Mouse (Mus musculus): ENCODE results near the gene Banp. TPM values are rescaled to one million over a fixed set of nuclear protein-coding genes. Genes with fewer than 3 reads are reported as not detected.

Gene Banp
- total and polyA plus RNA-seq, 3 experiments, result 19.2 to 28.4 TPM; not detected in 1

DNA sequence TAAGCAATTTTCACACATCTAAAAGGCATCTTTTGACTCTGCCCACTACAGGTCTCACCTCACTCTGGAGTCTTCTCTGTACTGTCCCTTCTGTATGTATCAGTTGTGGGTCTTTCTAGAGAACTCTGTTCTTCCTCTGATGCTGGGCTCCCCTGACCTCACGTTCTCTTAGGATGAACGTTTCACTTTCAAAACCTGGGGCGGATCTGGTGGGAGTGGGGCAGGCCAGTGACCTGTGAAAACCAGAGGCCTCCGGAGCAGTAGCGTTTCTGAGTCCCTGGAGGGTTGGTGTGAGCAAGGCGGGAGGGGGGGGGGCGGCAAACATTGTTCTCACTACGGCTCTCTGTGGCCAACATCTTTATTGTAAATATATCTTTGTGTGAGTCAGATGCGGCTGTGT, 109.0 kb downstream of the Banp start:
- H3K4me3 ChIP-seq (ENCODE audit: control insufficient read depth in 1 of 2, insufficient read depth in 1 of 2, low read depth in 2 of 2, low read length in 2 of 2), result no peak overlapping the region
- no peak overlapping the region for H3K9ac ChIP-seq (ENCODE audit: control insufficient read depth, low read depth, low read length, poor library complexity, severe bottlenecking)
- no peaks in the 10 kb centered on the region for H3K9me3 ChIP-seq (replicated peaks; ENCODE audit: insufficient read depth, low read length)
- H3K79me2 ChIP-seq (ENCODE audit: control insufficient read depth, insufficient read depth, low read length, poor library complexity), result no peaks in the 10 kb centered on the region
- H3K36me3 ChIP-seq (ENCODE audit: control insufficient read depth in 1 of 2, insufficient read depth in 2 of 2, low read length in 2 of 2), result no peaks in the 10 kb centered on the region
- no peak for TF ChIP-seq GABPA (IDR thresholded peaks at IDR 0.05; ENCODE audit: low read depth, low read length)
- TF ChIP-seq TBP (IDR thresholded peaks at IDR 0.05; ENCODE audit: low read depth, low read length), result no peak
- no peak for TF ChIP-seq EP300 (IDR thresholded peaks at IDR 0.05; ENCODE audit: low read depth in 1 of 2, low read length in 2 of 2)
- no peak for TF ChIP-seq RAD21 (IDR thresholded peaks at IDR 0.05; ENCODE audit: low read depth, low read length)
- H3K27ac ChIP-seq (ENCODE audit: control insufficient read depth, low read depth, low read length), result no peak overlapping the region
- H3K27me3 ChIP-seq (ENCODE audit: control insufficient read depth in 1 of 2, insufficient read depth in 2 of 2, low read length in 2 of 2), result peaks cover 0 to 1% of the 10 kb centered on the region in 2 experiments; a peak in 3 of 4 replicates
- no peak for DNase-seq (ENCODE audit: low read depth, low spot score)
- no peaks in the 10 kb centered on the region for H3K4me1 ChIP-seq (ENCODE audit: control insufficient read depth in 1 of 2, insufficient read depth in 2 of 2, low read length in 2 of 2)

DNA sequence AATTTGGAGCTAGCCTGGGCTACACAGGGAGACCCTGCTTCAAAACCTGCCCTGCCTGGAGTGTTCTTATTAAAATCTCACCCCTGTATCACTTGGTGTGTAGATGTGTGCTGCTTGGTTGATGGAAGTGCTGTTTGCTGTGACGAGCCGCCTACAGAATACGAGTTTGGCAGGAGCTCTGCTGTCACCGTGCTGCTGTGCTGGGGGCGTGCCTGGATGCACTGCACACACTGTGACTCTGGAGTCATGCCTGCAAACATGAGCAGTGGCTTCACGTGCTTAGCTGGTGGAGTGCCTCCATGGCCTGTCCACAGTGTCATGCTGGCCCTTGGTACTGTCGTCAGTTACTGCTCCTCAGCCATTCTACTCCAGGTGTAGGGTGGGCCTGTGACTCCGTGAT, 109.4 kb downstream of the Banp start:
- Histone ChIP-seq H3K79me2 (ENCODE audit: control insufficient read depth, insufficient read depth, low read length, poor library complexity) (no peaks in the 10 kb centered on the region), H3K27me3 (ENCODE audit: control insufficient read depth in 1 of 2, insufficient read depth in 2 of 2, low read length in 2 of 2) (peaks cover 0 to 1% of the 10 kb centered on the region in 2 experiments; a peak in 3 of 4 replicates), H3K4me1 (ENCODE audit: control insufficient read depth in 1 of 2, insufficient read depth in 2 of 2, low read length in 2 of 2) (no peaks in the 10 kb centered on the region), H3K27ac (ENCODE audit: control insufficient read depth, low read depth, low read length) (no peak overlapping the region), H3K9me3 (replicated peaks; ENCODE audit: insufficient read depth, low read length) (no peaks in the 10 kb centered on the region), H3K4me3 (ENCODE audit: control insufficient read depth in 1 of 2, insufficient read depth in 1 of 2, low read depth in 2 of 2, low read length in 2 of 2) (no peak overlapping the region), H3K9ac (ENCODE audit: control insufficient read depth, low read depth, low read length, poor library complexity, severe bottlenecking) (no peak overlapping the region), H3K36me3 (ENCODE audit: control insufficient read depth in 1 of 2, insufficient read depth in 2 of 2, low read length in 2 of 2) (no peaks in the 10 kb centered on the region)
- TF ChIP-seq E2F4 (IDR thresholded peaks at IDR 0.05; ENCODE audit: borderline replicate concordance, low read depth, low read length), result no peak
- no peak for TF ChIP-seq ZNF384 (IDR thresholded peaks at IDR 0.05; ENCODE audit: low read depth, low read length)
- TF ChIP-seq MAZ (IDR thresholded peaks at IDR 0.05; ENCODE audit: low read depth, low read length), result no peak
- no peak for TF ChIP-seq KAT2A (conservative IDR thresholded peaks at IDR 0.05; ENCODE audit: low read depth, low read length)
- no peak for TF ChIP-seq CHD1 (IDR thresholded peaks at IDR 0.05; ENCODE audit: low read depth, low read length)
- no peak for TF ChIP-seq NELFE (IDR thresholded peaks at IDR 0.05; ENCODE audit: low read depth, low read length)
- TF ChIP-seq USF1 (IDR thresholded peaks at IDR 0.05; ENCODE audit: low read depth, low read length), result no peak
- no peak for TF ChIP-seq POLR2A (IDR thresholded peaks at IDR 0.05; ENCODE audit: control insufficient read depth in 1 of 2, insufficient read depth in 1 of 2, low read depth in 1 of 2, low read length in 2 of 2, poor library complexity in 1 of 2)
- TF ChIP-seq POLR2AphosphoS5 (IDR thresholded peaks at IDR 0.05; ENCODE audit: borderline replicate concordance, low read depth, low read length), result no peak
- TF ChIP-seq CHD2 (IDR thresholded peaks at IDR 0.05; ENCODE audit: low read length), result no peak
- TF ChIP-seq ZKSCAN1 (IDR thresholded peaks at IDR 0.05; ENCODE audit: low read depth, low read length), result no peak
- DNase-seq (ENCODE audit: low read depth, low spot score), result no peak
